Comparison of ENCODE assay signal across 24 mouse cellular contexts in genomic region chr3:7291026-7291425, GRCm38 (mm10).
DNase-seq lines count a peak whose midpoint lies in the region; ATAC-seq lines count a peak whose summit lies in the region.
"Had no signal": no experiment of that assay in that cellular context is flagged by ENCODE, and none has a peak within 500 bp of the region (broad histone marks: within the 10 kb centered on the region; RNA-seq: fewer than 3 reads in every experiment).

No protein-coding gene starts in this region.

- H3K27me3 ChIP-seq in midbrain, embryonic 12.5 days = no peaks in the 10 kb centered on the region
- H3K27me3 ChIP-seq in midbrain, embryonic 16.5 days (ENCODE audit: control insufficient read depth, insufficient read depth, low read depth, low read length) = no peaks in the 10 kb centered on the region
- H3K27me3 ChIP-seq: embryonic facial prominence, embryonic 13.5 days; forebrain, embryonic 12.5 days; forebrain, embryonic 15.5 days; hindbrain, embryonic 12.5 days; hindbrain, embryonic 15.5 days had no signal

- no peak overlapping the region for H3K27ac ChIP-seq in midbrain, embryonic 12.5 days (replicated peaks)
- H3K27ac ChIP-seq in midbrain, embryonic 16.5 days (ENCODE audit: low read length) = no peak overlapping the region
- H3K27ac ChIP-seq: embryonic facial prominence, embryonic 10.5 days; embryonic facial prominence, embryonic 13.5 days; forebrain, embryonic 12.5 days; forebrain, embryonic 15.5 days; hindbrain, embryonic 12.5 days; hindbrain, embryonic 15.5 days had no signal

- H3K4me1 ChIP-seq in midbrain, embryonic 12.5 days = no peaks in the 10 kb centered on the region
- H3K4me1 ChIP-seq in midbrain, embryonic 16.5 days (ENCODE audit: control insufficient read depth, insufficient read depth, low read length) = no peaks in the 10 kb centered on the region
- H3K4me1 ChIP-seq: embryonic facial prominence, embryonic 10.5 days; embryonic facial prominence, embryonic 13.5 days; forebrain, embryonic 12.5 days; forebrain, embryonic 15.5 days; hindbrain, embryonic 12.5 days; hindbrain, embryonic 15.5 days had no signal

- no peaks in the 10 kb centered on the region for H3K9me3 ChIP-seq in midbrain, embryonic 12.5 days
- no peaks in the 10 kb centered on the region for H3K9me3 ChIP-seq in midbrain, embryonic 16.5 days (replicated peaks; ENCODE audit: control insufficient read depth, low read length, poor library complexity, severe bottlenecking)
- H3K9me3 ChIP-seq: embryonic facial prominence, embryonic 10.5 days; embryonic facial prominence, embryonic 13.5 days; forebrain, embryonic 12.5 days; forebrain, embryonic 15.5 days; hindbrain, embryonic 12.5 days; hindbrain, embryonic 15.5 days had no signal

- H3K36me3 ChIP-seq in midbrain, embryonic 12.5 days = no peaks in the 10 kb centered on the region
- no peaks in the 10 kb centered on the region for H3K36me3 ChIP-seq in midbrain, embryonic 16.5 days (ENCODE audit: control insufficient read depth, insufficient read depth, low read length)
- H3K36me3 ChIP-seq: embryonic facial prominence, embryonic 10.5 days; embryonic facial prominence, embryonic 13.5 days; forebrain, embryonic 12.5 days; forebrain, embryonic 15.5 days; hindbrain, embryonic 12.5 days; hindbrain, embryonic 15.5 days had no signal

- ATAC-seq in midbrain, embryonic 12.5 days (ENCODE audit: low FRiP score, low read depth) = peak; percentile 87
- ATAC-seq in midbrain, embryonic 16.5 days = no peak
- ATAC-seq: forebrain, embryonic 15.5 days; Patski had no signal

- peak; percentile 0 for DNase-seq in MEL-GATA-1-ER (ENCODE audit: extremely low read depth, low read depth)
- DNase-seq in brain, adult 2 months (ENCODE audit: low read depth, low spot score) = peak; percentile 1
- DNase-seq in retina, postnatal 1 day = peak; percentile 60
- no peak for DNase-seq in embryo, embryonic 9.5 days (ENCODE audit: extremely low spot score)
- DNase-seq in heart, adult 8-10 months (ENCODE audit: low spot score) = no peak
- DNase-seq: adrenal gland, postnatal 10 days; adrenal gland, postnatal 36 days; B cell, adult 2 months; cerebellum, adult 11-12 months; cerebellum, adult 9-10 months; cerebellum, postnatal 25 days; gastrocnemius, postnatal 25 days; heart, adult 18-20 months had no signal

- H3K4me3 ChIP-seq in midbrain, embryonic 12.5 days = no peak overlapping the region
- H3K4me3 ChIP-seq in midbrain, embryonic 16.5 days (ENCODE audit: low read depth, low read length) = no peak overlapping the region
- H3K4me3 ChIP-seq: embryonic facial prominence, embryonic 10.5 days; embryonic facial prominence, embryonic 13.5 days; erythroblast, embryonic 14.5 days; forebrain, embryonic 12.5 days; forebrain, embryonic 15.5 days; hindbrain, embryonic 12.5 days; hindbrain, embryonic 15.5 days had no signal

- H3K9ac ChIP-seq in midbrain, embryonic 12.5 days (replicated peaks) = no peak overlapping the region
- no peak overlapping the region for H3K9ac ChIP-seq in midbrain, embryonic 16.5 days (ENCODE audit: low read depth, low read length)
- H3K9ac ChIP-seq: embryonic facial prominence, embryonic 13.5 days; forebrain, embryonic 12.5 days; forebrain, embryonic 15.5 days; hindbrain, embryonic 12.5 days; hindbrain, embryonic 15.5 days had no signal

- H3K4me2 ChIP-seq in midbrain, embryonic 12.5 days (replicated peaks) = no peak overlapping the region
- no peak overlapping the region for H3K4me2 ChIP-seq in midbrain, embryonic 16.5 days (ENCODE audit: low read length)
- H3K4me2 ChIP-seq: embryonic facial prominence, embryonic 13.5 days; forebrain, embryonic 12.5 days; forebrain, embryonic 15.5 days; heart, embryonic 11.5 days; hindbrain, embryonic 12.5 days; hindbrain, embryonic 15.5 days had no signal

Comparison
In these comparisons a context has a peak if more than half of its experiments do, and no peak if none do; other contexts are left out.
1. DNase-seq: peak in MEL-GATA-1-ER (single experiment), brain, adult 2 months (single experiment) and retina, postnatal 1 day (single experiment); none in embryo, embryonic 9.5 days (single experiment) and heart, adult 8-10 months (single experiment).